Mouse (Mus musculus) forebrain, embryonic 15.5 days (tissue): Measurements from ENCODE around the gene Nfs1. TPM values are rescaled to one million over a fixed set of nuclear protein-coding genes. Genes with fewer than 3 reads are reported as not detected.

Experiments
- ATAC-seq: fragments of 200-750 bp; cut with Nextera tagmentation; replicated peaks from 2 replicates; pipeline ENCODE4 v1.8.0; 2017; ENCODE audit warnings: mild to moderate bottlenecking, moderate TSS enrichment, moderate library complexity
- H3K27ac ChIP-seq: fragments of 300-500 bp; sonication (generic); replicated peaks from 2 replicates; pipeline ENCODE4 v1.5.1; 2015; ENCODE audit warnings: mild to moderate bottlenecking, inconsistent platforms
- H3K27me3 ChIP-seq: fragments of 300-500 bp; sonication (generic); 2 replicates; pipeline ENCODE4 v1.6.1; 2015; ENCODE audit warnings: inconsistent platforms
- H3K36me3 ChIP-seq: fragments of 300-500 bp; sonication (generic); 2 replicates; pipeline ENCODE4 v1.6.1; 2015; ENCODE audit warnings: mild to moderate bottlenecking, inconsistent platforms
- H3K4me1 ChIP-seq: fragments of 300-500 bp; sonication (generic); 2 replicates; pipeline ENCODE4 v1.6.1; 2015; ENCODE audit warnings: inconsistent platforms
- H3K4me2 ChIP-seq: fragments of 300-500 bp; sonication (generic); replicated peaks from 2 replicates; pipeline ENCODE4 v1.6.1; 2015; ENCODE audit warnings: mild to moderate bottlenecking, inconsistent platforms
- H3K4me3 ChIP-seq: fragments of 300-500 bp; sonication (generic); 2 replicates; pipeline ENCODE4 v1.5.1; 2015; ENCODE audit warnings: mild to moderate bottlenecking, inconsistent platforms
- H3K9ac ChIP-seq: fragments of 300-500 bp; sonication (generic); replicated peaks from 2 replicates; pipeline ENCODE4 v1.6.1; 2015; ENCODE audit warnings: mild to moderate bottlenecking, inconsistent platforms
- H3K9me3 ChIP-seq: fragments of 300-500 bp; sonication (generic); 2 replicates; pipeline ENCODE4 v1.6.1; 2016; ENCODE audit warnings: inconsistent platforms
- WGBS: fragments of 180-500 bp; shearing (Covaris S2); methylation state at CpG from one replicate; pipeline ENCODE4 v1.1.7; 2015; ENCODE audit warnings: mixed read lengths; 5-methylcytosine and 5-hydroxymethylcytosine counted together
- polyA plus RNA-seq: library from polyadenylated mRNA; unstranded; fragments of >200 nt; fragmentation: Nextera tagmentation; extraction: Ambion mirVana; gene quantifications from 2 replicates; pipeline ENCODE4 v1.2.1, GENCODE M21; 2015

Nfs1 gene
- polyA plus RNA-seq, 1 experiment from 2014 or later = 40.7 TPM

- Histone ChIP-seq H3K27me3 (no peaks in the 10 kb centered on the region), H3K27ac (no peak overlapping the region), H3K4me3 (no peak overlapping the region), H3K36me3 (peaks cover 4% of the 10 kb centered on the region; the same call in 1 of the 2 replicates), H3K9me3 (no peaks in the 10 kb centered on the region), H3K9ac (no peak overlapping the region), H3K4me1 (peaks cover 1% of the 10 kb centered on the region), H3K4me2 (no peak overlapping the region)
- no peak for ATAC-seq
- 89% methylated on average over 3 of the region's 3 CpGs for WGBS
Measured at GRCm38 (mm10) chr2:156084541-156084940, 59.4 kb downstream of the Nfs1 start.

GRCm38 (mm10) chr2:156080391-156080790, 63.6 kb downstream of the Nfs1 start:
- no peak for ATAC-seq
- no peak overlapping the region for H3K9ac ChIP-seq
- H3K36me3 ChIP-seq = peaks cover 36% of the 10 kb centered on the region
- H3K4me1 ChIP-seq = no peaks in the 10 kb centered on the region
- H3K4me2 ChIP-seq = no peak overlapping the region
- H3K27ac ChIP-seq = no peak overlapping the region
- H3K9me3 ChIP-seq = no peaks in the 10 kb centered on the region
- H3K4me3 ChIP-seq = no peak overlapping the region
- no peaks in the 10 kb centered on the region for H3K27me3 ChIP-seq
- WGBS = 89% methylated on average over 7 of the region's 7 CpGs

GRCm38 (mm10) chr2:156079674-156080073, 64.3 kb downstream of the Nfs1 start:
- no peak for ATAC-seq
- WGBS = 44% methylated on average over 4 of the region's 4 CpGs
- no peak overlapping the region for H3K9ac ChIP-seq
- no peaks in the 10 kb centered on the region for H3K4me1 ChIP-seq
- H3K36me3 ChIP-seq = peaks cover 42% of the 10 kb centered on the region
- H3K4me2 ChIP-seq = no peak overlapping the region
- no peaks in the 10 kb centered on the region for H3K27me3 ChIP-seq
- H3K27ac ChIP-seq = no peak overlapping the region
- H3K4me3 ChIP-seq = no peak overlapping the region
- H3K9me3 ChIP-seq = no peaks in the 10 kb centered on the region

GRCm38 (mm10) chr2:156079183-156079560, 64.8 kb downstream of the Nfs1 start:
- peaks cover 47% of the 10 kb centered on the region for H3K36me3 ChIP-seq
- no peak overlapping the region for H3K4me3 ChIP-seq
- H3K27ac ChIP-seq = no peak overlapping the region

GRCm38 (mm10) chr2:156078421-156079182, 65.4 kb downstream of the Nfs1 start:
- no peaks in the 10 kb centered on the region for H3K9me3 ChIP-seq
- H3K27ac ChIP-seq = no peak overlapping the region
- 90% methylated on average over 16 of the region's 16 CpGs for WGBS
- H3K27me3 ChIP-seq = no peaks in the 10 kb centered on the region
- no peak overlapping the region for H3K4me3 ChIP-seq
- no peak overlapping the region for H3K9ac ChIP-seq
- peaks cover 53% of the 10 kb centered on the region for H3K36me3 ChIP-seq
- no peaks in the 10 kb centered on the region for H3K4me1 ChIP-seq
- no peak overlapping the region for H3K4me2 ChIP-seq
- ATAC-seq = no peak

More at GRCm38 (mm10) chr2:156079183-156079560, 64.8 kb downstream of the Nfs1 start:
- Histone ChIP-seq H3K9ac (no peak overlapping the region), H3K4me1 (no peaks in the 10 kb centered on the region), H3K27me3 (no peaks in the 10 kb centered on the region), H3K9me3 (no peaks in the 10 kb centered on the region), H3K4me2 (no peak overlapping the region)
- no peak for ATAC-seq
- 89% methylated on average over 8 of the region's 8 CpGs for WGBS

- no peak overlapping the region for H3K4me3 ChIP-seq
- no peak for ATAC-seq
- H3K4me1 ChIP-seq = no peaks in the 10 kb centered on the region
- no peak overlapping the region for H3K27ac ChIP-seq
- H3K9ac ChIP-seq = no peak overlapping the region
- no peaks in the 10 kb centered on the region for H3K9me3 ChIP-seq
- peaks cover 64% of the 10 kb centered on the region for H3K36me3 ChIP-seq
- WGBS = 90% methylated on average over 7 of the region's 7 CpGs
- H3K4me2 ChIP-seq = no peak overlapping the region
- H3K27me3 ChIP-seq = no peaks in the 10 kb centered on the region
Measured at GRCm38 (mm10) chr2:156077461-156077860, 66.5 kb downstream of the Nfs1 start.

GRCm38 (mm10) chr2:156073725-156074124, 70.3 kb downstream of the Nfs1 start:
- H3K36me3 ChIP-seq = peaks cover 95% of the 10 kb centered on the region
- H3K4me2 ChIP-seq = no peak overlapping the region
- no peaks in the 10 kb centered on the region for H3K27me3 ChIP-seq
- H3K9me3 ChIP-seq = no peaks in the 10 kb centered on the region
- H3K4me3 ChIP-seq = no peak overlapping the region
- ATAC-seq = no peak
- 96% methylated on average over 15 of the region's 15 CpGs for WGBS
- no peaks in the 10 kb centered on the region for H3K4me1 ChIP-seq
- H3K27ac ChIP-seq = no peak overlapping the region
- no peak overlapping the region for H3K9ac ChIP-seq

Other genes with a start within 250 kb of the Nfs1 start
- 63.5 and 79.0 TPM in 2 replicates for gene Uqcc1, start 213.9 kb downstream of the Nfs1 start, polyA plus RNA-seq
- not detected in 2 replicates for gene Gm15557, start 203.5 kb downstream of the Nfs1 start, polyA plus RNA-seq
- gene Gdf5, start 198.8 kb downstream of the Nfs1 start, polyA plus RNA-seq = 2.4 and 4.3 TPM in 2 replicates
- gene Cep250, start 187.7 kb downstream of the Nfs1 start, polyA plus RNA-seq = 18.9 and 19.2 TPM in 2 replicates
- 1.8 TPM in 2 replicates for gene 6430550D23Rik, start 136.2 kb downstream of the Nfs1 start, polyA plus RNA-seq
- gene Ergic3, start 136.1 kb downstream of the Nfs1 start, polyA plus RNA-seq = 341 and 364 TPM in 2 replicates
- gene Fer1l4, start 91.2 kb downstream of the Nfs1 start, polyA plus RNA-seq = not detected in 2 replicates
- gene Spag4, start 79.0 kb downstream of the Nfs1 start, polyA plus RNA-seq = 6.1 and 6.4 TPM in 2 replicates
- 31.9 and 34.5 TPM in 2 replicates for gene Cpne1, start 32.2 kb downstream of the Nfs1 start, polyA plus RNA-seq
- gene Rbm12, start 32.2 kb downstream of the Nfs1 start, polyA plus RNA-seq = 31.1 and 32.4 TPM in 2 replicates
- 24.1 and 24.2 TPM in 2 replicates for gene Gm28036, start 17.1 kb downstream of the Nfs1 start, polyA plus RNA-seq
- 363 and 422 TPM in 2 replicates for gene Romo1, start 147 bp downstream of the Nfs1 start, polyA plus RNA-seq
- 579 and 585 TPM in 2 replicates for gene Rbm39, start 36.1 kb upstream of the Nfs1 start, polyA plus RNA-seq
- gene Phf20, start 52.3 kb upstream of the Nfs1 start, polyA plus RNA-seq = 153 and 157 TPM in 2 replicates
- 6.6 and 6.8 TPM in 2 replicates for gene Cnbd2, start 168.1 kb upstream of the Nfs1 start, polyA plus RNA-seq
- 93.0 and 99.8 TPM in 2 replicates for gene Scand1, start 168.5 kb upstream of the Nfs1 start, polyA plus RNA-seq